In the genomic region with DNA sequence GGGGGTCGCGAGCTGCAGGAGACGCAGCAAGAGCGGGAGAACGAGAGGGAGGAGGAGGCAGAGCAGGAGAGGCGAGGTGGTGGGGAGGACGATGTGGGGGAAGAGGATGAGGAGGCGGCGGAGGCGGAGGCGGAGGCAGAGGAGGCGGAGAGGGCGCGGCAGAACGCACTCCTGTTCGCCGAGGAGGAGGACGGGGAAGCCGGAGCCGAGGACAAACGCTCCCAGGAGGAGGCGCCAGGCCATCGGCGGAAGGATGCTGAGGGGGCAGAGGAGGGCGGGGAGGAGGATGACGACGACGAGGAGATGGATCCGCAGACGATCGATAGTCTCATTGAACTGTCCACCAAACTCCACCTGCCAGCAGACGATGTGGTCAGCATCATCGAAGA, we compare ENCODE assay signal across 8 mouse cellular contexts. TPM values are rescaled to one million over a fixed set of nuclear protein-coding genes. Genes with fewer than 3 reads are reported as not detected.
DNase-seq lines count a peak whose midpoint lies in the region; ATAC-seq and TF ChIP-seq lines count a peak whose summit lies in the region.

No protein-coding gene starts in this region.

- no peak for TF ChIP-seq CTCF in thymus, adult 2 months (IDR thresholded peaks at IDR 0.05; ENCODE audit: borderline replicate concordance, control insufficient read depth, extremely low read depth, insufficient read depth, low read length, poor library complexity)

- no peak for TF ChIP-seq POLR2A in thymus, adult 2 months (IDR thresholded peaks at IDR 0.05; ENCODE audit: control insufficient read depth, extremely low read depth, insufficient read depth, low read length, poor library complexity)

- peak; percentile 50 to 58 for DNase-seq in cerebellum, adult 18-20 months
- DNase-seq in layer of hippocampus, postnatal 36 days: peak; percentile 52 to 66
- no peak for DNase-seq in thymus, adult 2 months

- ATAC-seq in megakaryocyte, adult 5-6 weeks (ENCODE audit: poor library complexity, severe bottlenecking): no peak
- ATAC-seq in frontal cortex, adult (ENCODE audit: low TSS enrichment): peak; percentile 13; the same call in 1 of the 2 replicates
- ATAC-seq in midbrain, embryonic 13.5 days: 0 out of 2 replicates have a peak, but pooled peaks have one; percentile 1
- ATAC-seq in megakaryocyte-erythroid progenitor cell, adult 5-6 weeks (replicated peaks; ENCODE audit: low FRiP score, low TSS enrichment, poor library complexity, severe bottlenecking): no peak

- peak overlapping the region; percentile 69 for H3K9ac ChIP-seq in midbrain, embryonic 13.5 days (replicated peaks)

- peaks cover 32% of the 10 kb centered on the region for H3K36me3 ChIP-seq in megakaryocyte, embryonic 14.5 days (replicated peaks; ENCODE audit: low read length)
- H3K36me3 ChIP-seq in midbrain, embryonic 13.5 days: peaks cover 17% of the 10 kb centered on the region
- no peaks in the 10 kb centered on the region for H3K36me3 ChIP-seq in thymus, adult 2 months (ENCODE audit: control insufficient read depth, insufficient read depth, low read length)

- H3K27ac ChIP-seq in midbrain, embryonic 13.5 days: no peak overlapping the region
- H3K27ac ChIP-seq in thymus, adult 2 months (ENCODE audit: control insufficient read depth, insufficient read depth, low read length): no peak overlapping the region

- H3K27me3 ChIP-seq in megakaryocyte, embryonic 14.5 days (replicated peaks): peaks cover 50% of the 10 kb centered on the region
- H3K27me3 ChIP-seq in midbrain, embryonic 13.5 days: peaks cover 61% of the 10 kb centered on the region
- H3K27me3 ChIP-seq in thymus, adult 2 months (ENCODE audit: control insufficient read depth, insufficient read depth, low read length): peaks cover 20% of the 10 kb centered on the region

- H3K4me3 ChIP-seq in megakaryocyte, embryonic 14.5 days (replicated peaks): peak overlapping the region; percentile 92
- H3K4me3 ChIP-seq in midbrain, embryonic 13.5 days (replicated peaks): peak overlapping the region; percentile 55
- H3K4me3 ChIP-seq in thymus, adult 2 months (ENCODE audit: control insufficient read depth, insufficient read depth, low read length): peak overlapping the region; percentile 37

- peak overlapping the region; percentile 96 for H3K4me2 ChIP-seq in midbrain, embryonic 13.5 days (replicated peaks)

- 0% methylated on average over 28 of the region's 33 CpGs for WGBS in midbrain, embryonic 13.5 days
- under 1% methylated on average over 33 of the region's 33 CpGs for WGBS in thymus, adult 2 months

- no peaks in the 10 kb centered on the region for H3K9me3 ChIP-seq in megakaryocyte, embryonic 14.5 days
- no peaks in the 10 kb centered on the region for H3K9me3 ChIP-seq in midbrain, embryonic 13.5 days

- H3K4me1 ChIP-seq in megakaryocyte, embryonic 14.5 days: peaks cover 58% of the 10 kb centered on the region
- peaks cover 37% of the 10 kb centered on the region for H3K4me1 ChIP-seq in midbrain, embryonic 13.5 days (replicated peaks)
- H3K4me1 ChIP-seq in thymus, adult 2 months (replicated peaks; ENCODE audit: control insufficient read depth, insufficient read depth, low read length): peaks cover 40% of the 10 kb centered on the region

RNA-seq across cellular contexts. Expression of a gene that starts 5.8 kb away (rescaled TPM):
- polyA plus RNA-seq in megakaryocyte, embryonic 14.5 days (2012; ENCODE audit: insufficient read depth, low replicate concordance): 0.38 TPM in 1 of 2 replicates, not detected in the other
- total RNA-seq in megakaryocyte, adult 5-6 weeks (2015): not detected in 2 replicates
- total RNA-seq in megakaryocyte, adult 5-6 weeks (2017): not detected in 2 replicates
- 100 to 1,000 TPM; 185 to 237 TPM for total RNA-seq in layer of hippocampus, postnatal 36 days (2021)
- 2.4 TPM in 2 replicates for polyA plus RNA-seq in midbrain, embryonic 13.5 days (2015; fragmentation: Nextera tagmentation; extraction: Ambion mirVana)
- polyA plus RNA-seq in thymus, adult 2 months (2012; rRNA removed): 0.58 and 1.0 TPM in 2 replicates
- total RNA-seq in megakaryocyte-erythroid progenitor cell, adult 5-6 weeks (2014; fragmentation: Nextera tagmentation): not detected in 2 replicates
- total RNA-seq in megakaryocyte-erythroid progenitor cell, adult 5-6 weeks (2017): 0.27 and 0.47 TPM in 2 replicates

RNA-seq across cellular contexts. Expression of a gene that starts 13.9 kb away (rescaled TPM):
- polyA plus RNA-seq in megakaryocyte, embryonic 14.5 days (2012; ENCODE audit: insufficient read depth, low replicate concordance): 253 and 284 TPM in 2 replicates
- 19.1 and 19.6 TPM in 2 replicates for total RNA-seq in megakaryocyte, adult 5-6 weeks (2015)
- total RNA-seq in megakaryocyte, adult 5-6 weeks (2017): 43.3 and 47.2 TPM in 2 replicates
- total RNA-seq in layer of hippocampus, postnatal 36 days (2021): 100 to 1,000 TPM; 286 to 323 TPM
- polyA plus RNA-seq in midbrain, embryonic 13.5 days (2015; fragmentation: Nextera tagmentation; extraction: Ambion mirVana): 257 and 272 TPM in 2 replicates
- polyA plus RNA-seq in thymus, adult 2 months (2012; rRNA removed): 44.1 and 51.9 TPM in 2 replicates
- total RNA-seq in megakaryocyte-erythroid progenitor cell, adult 5-6 weeks (2014; fragmentation: Nextera tagmentation): 52.2 and 78.7 TPM in 2 replicates
- 46.5 and 50.2 TPM in 2 replicates for total RNA-seq in megakaryocyte-erythroid progenitor cell, adult 5-6 weeks (2017)

RNA-seq across cellular contexts. Expression of a gene that starts 40.0 kb away (rescaled TPM):
- polyA plus RNA-seq in megakaryocyte, embryonic 14.5 days (2012; ENCODE audit: insufficient read depth, low replicate concordance): 0.17 TPM in 1 of 2 replicates, not detected in the other
- total RNA-seq in megakaryocyte, adult 5-6 weeks (2015): not detected in 2 replicates
- not detected in 2 replicates for total RNA-seq in megakaryocyte, adult 5-6 weeks (2017)
- total RNA-seq in layer of hippocampus, postnatal 36 days (2021): under 1 TPM; 0.37 to 0.56 TPM
- 0.17 TPM in 1 of 2 replicates, not detected in the other for polyA plus RNA-seq in midbrain, embryonic 13.5 days (2015; fragmentation: Nextera tagmentation; extraction: Ambion mirVana)
- polyA plus RNA-seq in thymus, adult 2 months (2012; rRNA removed): 3.1 and 4.1 TPM in 2 replicates
- total RNA-seq in megakaryocyte-erythroid progenitor cell, adult 5-6 weeks (2014; fragmentation: Nextera tagmentation): 0.72 TPM in 1 of 2 replicates, not detected in the other
- 0.94 TPM in 1 of 2 replicates, not detected in the other for total RNA-seq in megakaryocyte-erythroid progenitor cell, adult 5-6 weeks (2017)

RNA-seq across cellular contexts. Expression of a gene that starts 44.2 kb away (rescaled TPM):
- 438 and 561 TPM in 2 replicates for polyA plus RNA-seq in megakaryocyte, embryonic 14.5 days (2012; ENCODE audit: insufficient read depth, low replicate concordance)
- 106 and 133 TPM in 2 replicates for total RNA-seq in megakaryocyte, adult 5-6 weeks (2015)
- total RNA-seq in megakaryocyte, adult 5-6 weeks (2017): 57.7 and 67.9 TPM in 2 replicates
- 10 to 100 TPM; 82.4 to 85.2 TPM for total RNA-seq in layer of hippocampus, postnatal 36 days (2021)
- 110 TPM in 2 replicates for polyA plus RNA-seq in midbrain, embryonic 13.5 days (2015; fragmentation: Nextera tagmentation; extraction: Ambion mirVana)
- polyA plus RNA-seq in thymus, adult 2 months (2012; rRNA removed): 72.2 and 79.5 TPM in 2 replicates
- 67.3 and 75.0 TPM in 2 replicates for total RNA-seq in megakaryocyte-erythroid progenitor cell, adult 5-6 weeks (2014; fragmentation: Nextera tagmentation)
- total RNA-seq in megakaryocyte-erythroid progenitor cell, adult 5-6 weeks (2017): 18.8 and 21.6 TPM in 2 replicates

RNA-seq across cellular contexts. Expression of a gene that starts 45.2 kb away (rescaled TPM):
- polyA plus RNA-seq in megakaryocyte, embryonic 14.5 days (2012; ENCODE audit: insufficient read depth, low replicate concordance): 32.3 and 34.6 TPM in 2 replicates
- 73.2 and 74.8 TPM in 2 replicates for total RNA-seq in megakaryocyte, adult 5-6 weeks (2015)
- total RNA-seq in megakaryocyte, adult 5-6 weeks (2017): 159 and 176 TPM in 2 replicates
- 10 to 100 TPM; 39.2 to 41.0 TPM for total RNA-seq in layer of hippocampus, postnatal 36 days (2021)
- polyA plus RNA-seq in midbrain, embryonic 13.5 days (2015; fragmentation: Nextera tagmentation; extraction: Ambion mirVana): 34.8 and 35.1 TPM in 2 replicates
- polyA plus RNA-seq in thymus, adult 2 months (2012; rRNA removed): 40.8 and 41.9 TPM in 2 replicates
- 19.8 and 22.1 TPM in 2 replicates for total RNA-seq in megakaryocyte-erythroid progenitor cell, adult 5-6 weeks (2014; fragmentation: Nextera tagmentation)
- 19.0 and 22.1 TPM in 2 replicates for total RNA-seq in megakaryocyte-erythroid progenitor cell, adult 5-6 weeks (2017)

Comparison
In these comparisons a context has a peak if more than half of its experiments do, and no peak if none do; other contexts are left out.
1. H3K4me3 ChIP-seq: peak in every context shown above with its lines; median percentile 92 in megakaryocyte, embryonic 14.5 days; 55 in midbrain, embryonic 13.5 days; 37 in thymus, adult 2 months.
2. ATAC-seq: peak in frontal cortex, adult (single experiment) and midbrain, embryonic 13.5 days (single experiment); none in megakaryocyte, adult 5-6 weeks (single experiment) and megakaryocyte-erythroid progenitor cell, adult 5-6 weeks (single experiment).
3. RNA of a gene that starts 5.8 kb away (total RNA-seq): 185 to 237 TPM in layer of hippocampus, postnatal 36 days; 0.27 to 0.47 TPM in megakaryocyte-erythroid progenitor cell, adult 5-6 weeks and not detected in megakaryocyte, adult 5-6 weeks; every median in the first group is over 100 times any median in the second.